Mouse (Mus musculus) skeletal muscle tissue, adult 2 months (tissue): ENCODE measurements around the gene Thsd4.

Source experiments
- DNase-seq: peaks from one replicate; pipeline ENCODE4 v3.0.0-alpha.2; 2012; ENCODE audit warnings: low read depth, low spot score

The Thsd4 gene

GRCm38 (mm10) chr9:60457359-60458210 is 64.3 kb downstream of the Thsd4 start:
- peak; percentile 44 for DNase-seq

- DNase-seq = no peak
Observed at GRCm38 (mm10) chr9:60456651-60457050, 65.2 kb downstream of the Thsd4 start.

GRCm38 (mm10) chr9:60454406-60455076 is 67.3 kb downstream of the Thsd4 start:
- DNase-seq = peak; percentile 41

- no peak for DNase-seq
Observed at GRCm38 (mm10) chr9:60449498-60449897, 72.3 kb downstream of the Thsd4 start.

GRCm38 (mm10) chr9:60445821-60446220 is 76.0 kb downstream of the Thsd4 start:
- DNase-seq = no peak

GRCm38 (mm10) chr9:60441274-60441902 is 80.5 kb downstream of the Thsd4 start:
- no peak for DNase-seq

- DNase-seq = no peak
Observed at GRCm38 (mm10) chr9:60440506-60440905, 81.3 kb downstream of the Thsd4 start.

- no peak for DNase-seq
Observed at GRCm38 (mm10) chr9:60436246-60436645, 85.6 kb downstream of the Thsd4 start.

GRCm38 (mm10) chr9:60434093-60434492 is 87.8 kb downstream of the Thsd4 start:
- DNase-seq = no peak

GRCm38 (mm10) chr9:60431924-60432323 is 89.9 kb downstream of the Thsd4 start:
- peak; percentile 10 for DNase-seq

GRCm38 (mm10) chr9:60430017-60430416 is 91.8 kb downstream of the Thsd4 start:
- no peak for DNase-seq

- DNase-seq = no peak
Observed at GRCm38 (mm10) chr9:60414076-60414755, 107.6 kb downstream of the Thsd4 start.

- DNase-seq = no peak
Observed at GRCm38 (mm10) chr9:60410872-60411635, 110.8 kb downstream of the Thsd4 start.

GRCm38 (mm10) chr9:60407374-60407773 is 114.5 kb downstream of the Thsd4 start:
- no peak for DNase-seq

GRCm38 (mm10) chr9:60405777-60406176 is 116.1 kb downstream of the Thsd4 start:
- DNase-seq = no peak

GRCm38 (mm10) chr9:60402681-60403080 is 119.2 kb downstream of the Thsd4 start:
- no peak for DNase-seq

- no peak for DNase-seq
Observed at GRCm38 (mm10) chr9:60400001-60400400, 121.8 kb downstream of the Thsd4 start.

GRCm38 (mm10) chr9:60398073-60398472 is 123.8 kb downstream of the Thsd4 start:
- DNase-seq = no peak

GRCm38 (mm10) chr9:60396096-60396495 is 125.8 kb downstream of the Thsd4 start:
- DNase-seq = no peak

- no peak for DNase-seq
Observed at GRCm38 (mm10) chr9:60392916-60393315, 128.9 kb downstream of the Thsd4 start.

- DNase-seq = no peak
Observed at GRCm38 (mm10) chr9:60384751-60385150, 137.1 kb downstream of the Thsd4 start.
